Mouse (Mus musculus): Measurements from ENCODE around the gene Gdpd4. TPM values are rescaled to one million over a fixed set of nuclear protein-coding genes. Genes with fewer than 3 reads are reported as not detected.

Gdpd4 gene
- polyA plus RNA-seq, 1 experiment from 2014 or later, result not detected

GRCm38 (mm10) chr7:98085314-98085713 is 165.6 kb downstream of the Gdpd4 start:
- Histone ChIP-seq H3K27ac (replicated peaks) (no peak overlapping the region), H3K4me2 (no peak overlapping the region), H3K4me3 (replicated peaks) (no peak overlapping the region), H3K9me3 (replicated peaks) (no peaks in the 10 kb centered on the region), H3K4me1 (peaks cover 8% of the 10 kb centered on the region; the same call in 1 of the 2 replicates), H3K9ac (replicated peaks) (no peak overlapping the region), H3K36me3 (peaks cover 1% of the 10 kb centered on the region; the same call in 1 of the 2 replicates), H3K27me3 (replicated peaks) (no peaks in the 10 kb centered on the region)
- 74% methylated on average over 7 of the region's 7 CpGs for WGBS
- ATAC-seq (ENCODE audit: low FRiP score), result no peak

DNA sequence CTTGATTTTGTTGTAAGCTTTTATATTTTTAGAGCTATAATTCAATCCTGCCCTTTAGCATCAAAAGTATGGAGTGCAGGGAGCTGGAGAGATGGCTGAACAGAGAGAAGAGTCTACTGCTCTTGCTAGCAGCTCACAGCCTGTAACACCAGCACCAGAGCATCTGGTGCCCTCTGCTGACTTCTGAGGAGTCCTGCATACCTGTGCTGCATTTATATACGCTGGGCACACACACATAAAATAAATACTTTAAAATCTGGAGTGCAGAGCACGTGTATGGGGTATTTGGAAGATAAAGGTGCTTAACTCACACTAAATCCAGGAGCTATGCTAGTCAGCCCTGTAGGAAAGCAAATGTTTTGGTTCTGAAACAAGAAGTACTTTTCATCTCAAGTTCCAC is 166.6 kb downstream of the Gdpd4 start:
- Histone ChIP-seq H3K9me3 (replicated peaks) (no peaks in the 10 kb centered on the region), H3K36me3 (peaks cover 3% of the 10 kb centered on the region; the same call in 1 of the 2 replicates), H3K4me1 (peaks cover 8% of the 10 kb centered on the region; the same call in 1 of the 2 replicates), H3K27me3 (replicated peaks) (no peaks in the 10 kb centered on the region), H3K4me3 (replicated peaks) (no peak overlapping the region), H3K27ac (replicated peaks) (no peak overlapping the region), H3K4me2 (no peak overlapping the region), H3K9ac (replicated peaks) (no peak overlapping the region)
- WGBS, result 59% methylated on average over 2 of the region's 2 CpGs
- ATAC-seq (ENCODE audit: low FRiP score), result no peak; the same call in 1 of the 2 replicates

GRCm38 (mm10) chr7:98095852-98096251 is 176.1 kb downstream of the Gdpd4 start:
- no peak overlapping the region for H3K4me3 ChIP-seq (replicated peaks)
- peaks cover 14% of the 10 kb centered on the region for H3K36me3 ChIP-seq
- no peak overlapping the region for H3K27ac ChIP-seq (replicated peaks)
- H3K9ac ChIP-seq (replicated peaks), result no peak overlapping the region
- ATAC-seq (ENCODE audit: low FRiP score), result no peak
- H3K4me1 ChIP-seq, result no peaks in the 10 kb centered on the region
- H3K27me3 ChIP-seq (replicated peaks), result no peaks in the 10 kb centered on the region
- WGBS, result 95% methylated on average over 4 of the region's 4 CpGs
- H3K9me3 ChIP-seq (replicated peaks), result no peaks in the 10 kb centered on the region
- no peak overlapping the region for H3K4me2 ChIP-seq

GRCm38 (mm10) chr7:98097557-98097956 is 177.8 kb downstream of the Gdpd4 start:
- H3K4me3 ChIP-seq (replicated peaks), result no peak overlapping the region
- no peaks in the 10 kb centered on the region for H3K27me3 ChIP-seq (replicated peaks)
- peaks cover 4% of the 10 kb centered on the region for H3K4me1 ChIP-seq
- peaks cover 12% of the 10 kb centered on the region for H3K36me3 ChIP-seq
- WGBS, result 95% methylated on average over 8 of the region's 8 CpGs
- H3K27ac ChIP-seq (replicated peaks), result no peak overlapping the region
- no peaks in the 10 kb centered on the region for H3K9me3 ChIP-seq (replicated peaks)
- no peak overlapping the region for H3K9ac ChIP-seq (replicated peaks)
- no peak for ATAC-seq (ENCODE audit: low FRiP score)
- no peak overlapping the region for H3K4me2 ChIP-seq

Other genes starting within 250 kb of the Gdpd4 start
- gene Clns1a, start 223.3 kb upstream of the Gdpd4 start, polyA plus RNA-seq (2015; fragmentation: Nextera tagmentation; extraction: Ambion mirVana), result 170 and 187 TPM in 2 replicates
- 22.6 and 35.4 TPM in 2 replicates for gene Aqp11, start 181.7 kb upstream of the Gdpd4 start, polyA plus RNA-seq (2015; fragmentation: Nextera tagmentation; extraction: Ambion mirVana)
- gene Pak1, start 131.4 kb upstream of the Gdpd4 start, polyA plus RNA-seq (2015; fragmentation: Nextera tagmentation; extraction: Ambion mirVana), result 117 and 134 TPM in 2 replicates
- 14.4 and 16.0 TPM in 2 replicates for gene Myo7a, start 199.6 kb downstream of the Gdpd4 start, polyA plus RNA-seq (2015; fragmentation: Nextera tagmentation; extraction: Ambion mirVana)
- gene Omp, start 225.5 kb downstream of the Gdpd4 start, polyA plus RNA-seq (2015; fragmentation: Nextera tagmentation; extraction: Ambion mirVana), result 0.81 and 0.91 TPM in 2 replicates

Measured in neural tube, embryonic 15.5 days (tissue).